Mouse (Mus musculus) megakaryocyte, adult 5-6 weeks (primary cell): Measurements from ENCODE around the gene Pcyt1a. TPM values are rescaled to one million over a fixed set of nuclear protein-coding genes. Genes with fewer than 3 reads are reported as not detected.

ENCODE experiments used
- ATAC-seq: 2 replicates; pipeline ENCODE4 v1.8.0; 2016; ENCODE audit warnings: mild to moderate bottlenecking, inconsistent platforms; ENCODE audit not compliant: poor library complexity, severe bottlenecking
- total RNA-seq, 2 experiments: library from RNA; stranded (forward) in 1 of 2; stranded (reverse) in 1 of 2; fragments of 153-499, 151-499 nt in 1 of 2; fragments of 221-1000, 200-1000 nt in 1 of 2; gene quantifications; 2 replicates each; pipeline versions ENCODE4 v1.2.3 to v1.2.4; 2015 to 2017

Gene Pcyt1a
- total RNA-seq (2015), result 32.5 and 38.2 TPM in 2 replicates
- total RNA-seq (2017), result 43.9 and 59.9 TPM in 2 replicates

DNA sequence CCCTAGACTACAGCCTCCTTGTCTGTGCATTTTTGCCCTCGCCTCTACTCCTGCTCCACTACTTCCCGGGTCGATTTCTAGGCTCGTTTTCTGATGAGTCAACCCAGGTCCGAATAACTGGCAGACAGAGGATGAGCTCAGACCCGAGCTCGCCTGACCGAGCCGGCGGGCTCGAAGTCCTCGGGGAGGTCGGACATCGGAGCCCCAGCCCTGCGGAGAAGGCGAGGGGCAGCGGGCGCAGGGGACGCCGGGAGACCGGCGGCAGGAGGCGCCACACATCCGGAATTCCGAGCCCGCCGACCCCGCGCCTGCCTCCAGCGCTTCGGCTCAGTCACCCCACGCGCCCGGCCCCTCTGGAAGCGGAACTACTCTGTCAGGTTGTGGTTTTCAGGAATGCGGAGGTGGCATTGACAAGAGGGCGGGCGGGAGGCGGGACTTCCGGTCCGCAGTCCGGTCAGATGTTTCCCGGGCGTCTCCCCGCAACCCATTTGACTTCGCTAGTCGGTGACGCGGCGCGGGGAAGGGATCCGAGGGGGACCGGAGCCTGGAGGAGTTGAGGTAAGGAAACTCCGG lies at the start of gene Pcyt1a:
Gene Pcyt1a (plus strand): TSS at position 448 of the 573 bp plus-strand sequence.
- ATAC-seq, result peak; percentile 92

DNA sequence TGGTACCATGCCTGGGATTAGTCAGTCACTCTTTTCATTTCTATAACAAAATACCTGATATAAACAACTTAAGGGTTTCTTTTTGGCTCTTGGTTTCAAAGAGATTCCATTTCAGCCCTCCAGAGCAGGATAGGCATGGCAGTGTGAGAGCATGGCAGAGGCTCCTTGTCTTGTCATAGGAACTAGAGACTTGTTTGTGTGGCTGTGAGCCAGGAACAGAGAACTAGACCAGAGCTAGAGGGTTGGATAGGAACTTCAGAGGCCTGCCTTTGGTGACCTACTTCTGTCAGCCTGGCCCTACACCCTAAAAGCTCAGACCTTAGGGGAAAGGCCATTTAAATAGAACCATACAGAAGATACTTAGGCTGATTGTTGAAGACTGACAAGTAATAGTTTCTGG lies 47.8 kb upstream of the Pcyt1a start:
- no peak for ATAC-seq

DNA sequence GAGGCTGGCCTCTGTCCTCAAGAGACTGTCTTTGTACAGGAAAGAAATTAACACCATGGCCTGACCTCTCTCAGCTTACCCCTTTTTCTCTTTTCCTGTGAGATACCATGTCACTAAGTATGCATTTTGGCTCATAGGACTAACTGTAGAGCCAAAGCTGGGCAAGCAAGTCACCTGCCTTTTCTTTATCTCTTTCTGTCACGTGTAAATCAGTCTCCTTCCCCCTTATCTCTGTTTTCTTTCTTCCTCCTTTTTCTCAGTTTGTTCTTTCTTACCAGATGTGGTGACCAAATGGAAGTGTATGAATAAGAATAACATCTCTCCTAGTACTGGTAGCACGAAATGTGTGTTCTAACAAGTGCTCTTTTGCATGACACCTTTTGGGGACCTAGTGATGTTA lies 45.8 kb upstream of the Pcyt1a start:
- ATAC-seq, result no peak

DNA sequence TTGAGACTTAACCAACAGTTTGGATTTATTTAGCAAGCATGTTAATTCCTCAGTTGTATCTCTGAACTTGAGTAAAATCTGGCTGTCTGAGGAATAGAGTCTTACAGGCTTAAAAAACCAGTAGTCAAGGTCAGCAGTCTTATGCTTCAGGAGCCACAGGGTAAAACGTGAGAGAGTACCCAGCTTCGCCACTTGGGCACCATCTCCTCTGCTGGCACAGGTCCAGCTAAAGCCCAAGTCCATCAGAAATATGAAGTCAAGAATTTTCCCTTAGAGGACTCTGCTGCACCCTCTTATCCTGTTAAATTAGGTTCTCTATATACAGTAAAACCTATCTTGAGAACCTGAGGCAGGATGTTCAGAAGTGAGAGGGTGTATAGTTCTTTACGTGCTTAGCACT lies 43.9 kb upstream of the Pcyt1a start:
- no peak for ATAC-seq

- no peak for ATAC-seq
These were observed 41.7 kb upstream of the Pcyt1a start for GRCm38 (mm10) chr16:32389049-32389448.

DNA sequence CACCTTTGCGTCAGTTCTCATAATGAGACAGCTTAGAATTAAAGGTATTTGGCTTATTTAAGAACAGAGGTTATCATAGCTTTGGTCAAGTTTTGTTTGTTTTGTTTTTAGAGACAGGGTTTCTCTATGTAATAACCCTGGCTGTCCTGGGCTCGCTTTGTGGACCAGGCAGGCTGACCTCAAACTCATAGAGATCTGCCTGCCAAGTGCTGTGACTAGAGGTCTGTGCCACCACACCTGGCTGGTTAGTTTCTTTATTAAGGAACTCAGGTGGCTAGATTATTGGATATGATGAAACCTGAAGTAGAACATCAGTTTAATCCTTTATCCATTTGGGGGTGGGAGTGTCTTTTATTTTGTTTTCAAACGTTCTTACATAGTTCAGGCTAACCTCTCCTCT lies 40.9 kb upstream of the Pcyt1a start:
- no peak for ATAC-seq

DNA sequence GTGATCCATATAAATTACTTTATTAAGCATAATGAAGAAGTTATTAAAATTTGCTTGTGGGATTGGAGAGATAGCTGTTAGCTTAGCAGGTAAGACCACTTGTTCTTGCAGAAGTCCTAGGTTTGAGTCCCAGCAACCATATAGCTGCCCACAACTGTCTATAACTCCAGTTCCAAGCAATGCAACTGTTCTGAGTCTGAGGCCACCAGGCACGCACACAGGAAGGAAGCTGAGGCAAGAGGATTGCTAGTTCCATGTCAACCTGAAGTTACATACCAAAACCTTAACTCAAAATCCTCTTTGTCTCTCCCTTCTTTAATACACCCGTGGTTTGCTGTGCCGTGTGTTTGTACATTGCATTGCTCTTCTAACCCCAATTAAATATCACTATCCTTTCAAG lies 39.8 kb upstream of the Pcyt1a start:
- ATAC-seq, result peak; percentile 77

- ATAC-seq, result peak; percentile 73
These were observed 34.8 kb upstream of the Pcyt1a start for GRCm38 (mm10) chr16:32395679-32396540.

DNA sequence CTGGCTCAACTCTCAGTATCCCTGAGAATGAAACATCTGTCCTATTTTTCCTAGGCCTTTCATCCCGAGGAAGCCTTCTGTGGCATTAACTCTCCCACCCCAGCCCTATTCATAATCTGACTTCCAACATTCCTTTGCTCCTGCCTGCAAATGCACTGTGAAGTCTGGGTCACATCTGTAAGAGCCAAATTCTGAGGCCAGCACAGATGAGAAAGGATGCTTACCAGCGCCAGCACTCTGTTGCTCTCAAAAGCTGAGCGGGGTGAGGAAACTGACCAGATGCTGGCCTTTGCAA lies 34.2 kb upstream of the Pcyt1a start:
- no peak for ATAC-seq

GRCm38 (mm10) chr16:32398206-32398605 lies 32.5 kb upstream of the Pcyt1a start:
- no peak for ATAC-seq

- no peak for ATAC-seq
These were observed 30.5 kb upstream of the Pcyt1a start, which contains the start of gene Tm4sf19 for GRCm38 (mm10) chr16:32400267-32400666. Tm4sf19 (plus strand) TSS chr16:32400506.

- ATAC-seq, result peak; percentile 92
These were observed 29.3 kb upstream of the Pcyt1a start for GRCm38 (mm10) chr16:32401335-32401965.

DNA sequence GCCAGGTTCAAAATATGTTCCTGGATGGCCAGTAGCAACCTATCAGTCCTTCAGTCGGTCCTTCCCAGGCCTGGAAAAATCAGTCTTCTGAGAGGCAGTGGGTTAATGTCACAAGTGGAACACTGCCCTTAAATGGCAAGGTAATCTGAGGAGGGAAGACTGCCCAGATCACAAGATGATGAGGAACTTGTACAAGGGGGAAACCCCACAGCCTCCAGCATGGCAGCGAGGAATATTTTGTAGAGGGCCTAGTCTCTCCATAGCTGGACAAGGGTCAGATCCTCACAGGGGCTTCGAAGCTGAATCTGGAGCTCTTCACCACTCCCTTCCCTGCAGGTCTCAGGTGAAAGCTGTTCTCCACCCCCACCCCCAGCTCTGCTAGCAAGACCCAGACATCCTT lies 27.9 kb upstream of the Pcyt1a start:
- peak; percentile 44 for ATAC-seq

GRCm38 (mm10) chr16:32405716-32406115 lies 25.0 kb upstream of the Pcyt1a start:
- ATAC-seq, result no peak

DNA sequence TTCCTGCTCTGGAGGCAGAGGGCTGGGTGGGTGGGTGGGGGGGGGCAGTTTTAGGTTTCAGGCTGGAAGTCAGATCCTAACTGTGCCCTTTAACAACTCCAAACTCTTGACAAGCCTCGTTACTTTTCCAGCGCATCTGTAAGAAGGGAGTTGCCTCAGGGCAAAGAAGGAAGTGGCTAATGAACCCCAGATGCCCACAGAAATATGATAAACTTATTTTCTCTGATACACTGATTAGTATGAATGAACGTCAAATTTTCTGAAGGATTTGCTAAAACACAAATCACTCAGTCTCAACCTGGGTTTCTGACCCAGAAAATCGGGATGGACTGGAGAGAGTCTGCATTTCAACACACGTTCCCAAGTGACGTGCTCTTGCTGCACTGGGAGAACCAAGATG lies 24.1 kb upstream of the Pcyt1a start:
- no peak for ATAC-seq

GRCm38 (mm10) chr16:32407730-32408129 lies 23.0 kb upstream of the Pcyt1a start:
- ATAC-seq, result no peak

GRCm38 (mm10) chr16:32417457-32417856 lies 13.3 kb upstream of the Pcyt1a start:
- no peak for ATAC-seq

GRCm38 (mm10) chr16:32419517-32420483 lies 10.9 kb upstream of the Pcyt1a start, which contains the start of gene Tctex1d2:
Tctex1d2 (plus strand) TSS chr16:32419702.
- ATAC-seq, result peak; percentile 99

DNA sequence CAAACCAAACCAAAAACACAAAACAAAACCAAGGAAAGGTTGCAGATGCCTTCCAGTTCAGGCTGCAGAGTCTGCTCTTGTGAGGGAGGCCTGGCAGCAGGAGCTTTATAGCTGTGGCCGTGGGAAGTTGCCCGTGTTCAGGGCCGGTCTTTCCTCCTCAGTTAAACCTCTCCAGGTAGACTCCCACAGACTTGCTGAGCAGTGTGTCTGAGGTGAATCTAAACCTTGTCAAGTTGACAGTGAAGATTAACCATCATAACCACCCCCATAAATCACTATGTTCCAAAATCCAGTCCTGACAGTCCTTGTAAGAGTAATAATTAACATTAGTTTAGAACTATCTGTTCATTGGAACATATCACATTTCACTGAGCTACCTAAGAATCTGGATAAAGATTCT lies 3.2 kb upstream of the Pcyt1a start:
- ATAC-seq, result no peak

DNA sequence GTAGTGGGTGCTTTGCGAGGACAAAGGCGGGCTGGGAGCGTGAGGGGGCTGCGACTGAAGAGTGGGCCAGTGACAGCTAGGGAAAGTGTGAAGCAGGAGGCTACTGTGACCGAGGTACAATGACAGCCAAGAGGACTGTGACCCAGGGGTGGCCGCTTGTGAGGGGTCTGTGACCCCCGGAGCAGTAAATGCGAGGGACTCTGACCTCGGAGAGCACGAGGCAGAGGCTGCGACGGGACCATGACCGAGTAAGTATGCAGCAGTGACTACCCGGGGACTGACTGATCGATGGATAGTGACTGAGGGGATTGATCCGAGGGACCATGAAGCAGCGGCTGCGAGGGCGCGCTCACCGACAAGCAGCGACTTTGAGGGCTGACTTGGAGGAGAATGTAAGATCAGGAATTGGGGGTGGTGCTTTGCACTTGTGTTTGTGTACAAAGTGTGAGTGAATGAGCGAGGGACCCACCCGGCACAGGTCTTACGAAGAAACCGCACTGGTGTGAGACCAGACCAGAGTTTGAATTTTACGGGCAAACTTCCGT lies 398 bp downstream of the Pcyt1a start:
- ATAC-seq, result peak; percentile 29
